Mouse (Mus musculus): ENCODE results near the gene Scaf8. TPM values are rescaled to one million over a fixed set of nuclear protein-coding genes. Genes with fewer than 3 reads are reported as not detected.

Gene Scaf8
- polyA plus RNA-seq (2014; fragmentation: Illumina TruSeq; extraction: RNeasy Lipid Tissue Mini Kit (QIAGEN cat#74804); ENCODE audit: low read depth, low replicate concordance): 25.9 TPM

GRCm38 (mm10) chr17:3114720-3115379, at the start of gene Scaf8:
Gene Scaf8, plus strand, starts transcription at chr17:3114972.

Other genes starting within 250 kb of the Scaf8 start
- 1.3 TPM for gene Tiam2, start 211.6 kb downstream of the Scaf8 start, polyA plus RNA-seq (2014; fragmentation: Illumina TruSeq; extraction: RNeasy Lipid Tissue Mini Kit (QIAGEN cat#74804); ENCODE audit: low read depth, low replicate concordance)